Mouse (Mus musculus) liver, postnatal 0 days (tissue): ENCODE measurements around the gene Rgs8.

Experiments used
- CTCF ChIP-seq: sonication (generic); IDR thresholded peaks from 2 replicates; pipeline ENCODE4 v1.5.1; 2016; ENCODE audit warnings: antibody characterized with exemption, low read depth
- EP300 ChIP-seq: IDR thresholded peaks from 2 replicates; pipeline ENCODE4 v1.6.1; 2016; ENCODE audit warnings: antibody characterized with exemption, low read depth, mild to moderate bottlenecking

DNA sequence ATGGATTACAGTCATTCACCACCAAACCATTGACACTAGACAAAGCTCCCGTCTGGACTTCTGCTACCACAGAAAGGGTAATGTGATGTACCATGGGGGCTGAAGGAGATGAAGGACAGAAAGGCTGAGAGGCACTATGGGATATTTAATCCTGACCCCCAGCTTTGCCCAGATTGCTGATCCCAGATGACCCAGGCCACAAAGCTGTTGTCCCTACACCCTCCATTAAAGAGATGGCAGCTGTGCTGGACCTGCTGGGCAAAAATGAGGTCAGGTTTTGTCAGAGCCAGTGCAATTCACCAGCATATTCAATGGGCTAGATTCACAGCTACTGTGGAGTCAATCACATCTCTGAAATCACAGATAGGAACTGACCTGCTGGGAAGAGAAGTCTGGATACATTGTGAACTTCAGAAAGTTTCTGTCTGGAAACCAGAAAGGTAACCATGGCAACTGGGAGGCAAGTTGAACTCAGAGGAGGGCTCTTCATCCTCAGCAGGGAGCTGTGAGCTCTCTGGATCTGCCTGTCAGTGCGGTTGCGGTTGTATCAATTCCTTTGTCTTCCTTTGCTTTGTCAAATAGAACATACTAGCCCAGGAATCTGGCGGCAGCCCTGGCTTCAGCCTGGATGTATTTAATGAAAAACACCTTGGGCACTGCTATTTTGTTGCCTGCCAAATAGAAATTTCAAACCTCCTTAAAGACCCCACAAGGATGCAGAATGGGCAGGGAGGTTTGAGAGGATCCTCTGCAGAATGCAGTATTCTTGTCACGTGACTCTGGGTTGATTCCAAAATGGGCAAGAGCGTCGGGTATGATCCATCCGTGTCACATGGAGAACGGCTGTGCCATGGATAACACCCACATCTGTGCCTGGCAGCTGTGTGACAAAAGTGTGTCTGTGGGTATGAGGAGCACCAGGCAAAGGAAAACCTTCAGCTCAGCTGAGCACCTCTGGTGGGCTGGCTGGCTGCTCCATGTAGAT, 84.6 kb downstream of the Rgs8 start:
- no peak for TF ChIP-seq CTCF
- TF ChIP-seq EP300: no peak
